Mouse (Mus musculus) 3134 (cell line): ENCODE results near the gene Veph1.

ENCODE experiments used
- DNase-seq: peaks from one replicate; pipeline ENCODE4 v3.0.0-alpha.2; 2011; ENCODE audit warnings: low spot score; ENCODE audit not compliant: insufficient read length; ENCODE audit errors: extremely low read depth

Veph1 gene

DNA sequence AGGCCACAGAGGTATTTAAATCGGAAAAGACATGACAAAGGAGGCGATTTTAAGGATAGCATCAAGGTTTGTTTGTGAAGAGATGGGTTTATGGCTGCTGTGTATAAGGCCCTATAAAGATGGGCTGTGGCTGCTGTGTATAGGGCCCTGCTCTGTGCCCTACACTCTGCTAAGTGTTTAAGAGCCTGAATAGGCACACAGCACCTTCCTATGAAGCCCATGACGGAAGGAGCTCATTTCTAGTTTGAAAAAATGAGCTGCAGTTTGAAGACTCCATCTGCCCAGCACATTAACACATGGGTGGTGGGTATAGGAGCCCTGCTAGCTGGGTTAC lies 194.1 kb downstream of the Veph1 start:
- DNase-seq = no peak

DNA sequence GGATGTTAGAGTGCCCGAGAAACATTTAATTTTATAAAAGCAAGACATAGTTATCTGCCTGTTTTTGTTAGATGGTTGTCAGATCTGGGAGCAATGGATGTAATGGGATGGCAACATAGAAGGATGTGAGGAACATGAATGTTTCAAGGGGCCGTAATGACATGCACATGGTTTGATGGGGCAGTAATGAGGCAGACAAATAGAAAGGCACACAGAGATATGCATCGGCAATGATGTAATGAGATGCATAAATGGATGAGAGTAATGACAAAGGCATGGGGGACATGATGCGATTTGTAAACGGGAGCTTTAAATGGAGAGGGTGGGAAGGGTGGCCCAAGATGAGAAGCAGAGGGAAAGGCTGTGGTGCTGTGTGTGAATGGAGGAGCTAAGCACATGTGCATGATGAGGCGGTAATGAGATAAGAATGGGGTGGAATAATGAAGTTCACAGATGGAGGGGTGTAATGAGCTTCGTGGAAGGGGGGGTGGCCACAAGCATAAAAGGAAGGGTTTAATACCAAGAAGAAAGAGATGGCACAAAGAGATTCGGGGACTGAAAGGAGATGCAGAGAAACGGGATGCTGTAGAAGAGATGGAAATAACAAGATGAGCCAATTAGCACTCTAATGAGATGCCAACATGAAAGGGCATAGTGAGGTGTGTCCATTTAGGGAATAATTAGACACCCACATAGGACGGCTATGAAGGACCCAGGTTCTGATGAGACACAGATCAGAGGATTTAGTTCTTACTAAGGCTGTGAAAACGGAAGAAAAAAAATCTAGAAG lies 194.6 kb downstream of the Veph1 start:
- no peak for DNase-seq

DNA sequence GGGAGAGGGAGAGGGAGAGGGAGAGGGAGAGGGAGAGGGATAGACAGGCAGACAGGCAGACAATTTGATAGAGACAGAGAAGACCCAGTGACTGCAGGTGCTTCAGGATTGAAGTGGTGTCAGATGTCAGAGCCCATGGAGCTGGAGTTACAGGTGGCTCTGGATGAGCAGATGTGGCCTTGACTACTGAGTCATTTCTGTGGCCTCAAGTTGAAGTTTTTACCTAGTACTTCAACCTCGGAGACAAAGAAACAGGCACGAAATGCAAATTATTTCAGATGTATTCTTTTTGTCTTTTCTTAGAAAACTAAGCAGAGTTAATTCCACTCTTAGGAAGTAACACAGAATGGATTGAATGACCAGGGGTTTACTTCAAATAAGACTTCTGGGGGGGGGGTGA lies 195.6 kb downstream of the Veph1 start:
- DNase-seq = no peak

DNA sequence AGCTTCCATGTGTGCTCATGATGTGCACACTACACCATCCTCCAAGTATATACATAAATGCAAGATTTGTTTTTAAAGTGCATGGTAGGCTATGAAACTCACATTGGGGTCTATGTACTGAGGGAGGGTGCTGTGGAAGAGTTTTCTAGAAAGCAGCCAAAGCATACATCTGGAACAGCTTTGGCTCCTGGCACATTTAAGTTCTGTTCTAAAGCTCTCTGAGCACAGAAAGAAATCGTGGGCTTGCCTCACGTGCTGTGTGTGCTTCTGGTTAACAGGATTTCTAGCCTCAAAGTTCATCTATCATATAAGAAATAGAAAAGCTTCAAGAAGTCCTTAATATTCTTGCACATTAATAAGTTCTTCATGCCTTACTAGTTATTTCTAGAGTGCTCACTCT lies 204.9 kb downstream of the Veph1 start:
- no peak for DNase-seq

DNA sequence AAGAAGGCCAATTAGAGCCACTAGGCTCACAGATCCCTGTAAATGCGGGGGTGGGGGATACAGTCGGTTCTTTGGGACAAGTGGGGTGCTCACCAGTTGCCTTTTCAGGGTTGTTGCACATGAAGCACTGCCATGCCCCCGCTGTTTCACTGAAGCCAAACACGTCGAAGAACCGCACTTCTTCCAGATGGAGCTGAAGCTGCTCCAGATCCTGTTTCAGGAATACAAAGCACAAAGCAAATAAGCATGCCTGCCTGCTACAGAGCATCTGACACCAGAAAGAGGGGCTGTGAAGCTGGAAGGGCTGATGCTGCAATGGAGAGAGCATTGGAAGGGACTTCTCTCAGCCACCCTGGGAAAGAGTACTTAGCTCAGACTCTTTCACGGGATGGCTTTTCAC lies 209.0 kb downstream of the Veph1 start:
- DNase-seq = no peak

DNA sequence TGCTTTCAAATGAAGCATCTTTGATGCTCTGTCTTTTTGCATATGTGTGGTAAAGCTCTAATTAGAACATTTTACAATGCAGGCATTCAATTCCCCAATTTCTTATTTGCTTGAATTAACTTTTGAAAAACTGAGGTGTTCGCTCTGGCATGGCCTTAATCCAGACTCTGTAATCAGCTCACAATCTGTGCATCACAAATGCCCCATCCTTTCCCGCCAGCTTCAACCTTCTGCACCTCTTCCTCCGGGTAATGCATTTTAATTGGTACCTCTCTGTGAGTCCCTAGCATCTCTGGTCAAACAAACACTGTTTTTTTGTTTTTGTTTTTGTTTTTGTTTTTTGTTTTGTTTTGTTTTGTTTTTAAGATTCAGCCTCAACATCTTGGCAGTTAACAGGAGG lies 212.8 kb downstream of the Veph1 start:
- no peak for DNase-seq

DNA sequence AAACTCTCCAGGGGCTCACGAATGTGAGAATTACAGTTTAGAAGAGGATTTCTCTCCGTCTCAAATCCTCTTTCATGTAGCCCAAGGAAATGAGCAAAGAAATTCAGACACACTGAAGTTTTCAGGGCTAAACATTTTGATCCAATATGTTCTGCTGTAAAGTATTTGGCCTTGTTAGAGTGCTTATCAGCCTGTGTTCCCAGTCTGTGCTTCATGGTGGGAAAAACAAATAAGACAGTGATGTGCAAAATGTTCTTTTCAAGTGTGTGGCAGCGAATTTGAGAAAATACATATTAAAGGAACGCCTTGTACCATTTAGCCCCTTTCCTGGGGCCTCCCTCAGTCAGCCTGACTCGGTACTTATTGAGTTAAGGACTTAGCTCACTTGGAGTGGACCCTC lies 213.2 kb downstream of the Veph1 start:
- no peak for DNase-seq

DNA sequence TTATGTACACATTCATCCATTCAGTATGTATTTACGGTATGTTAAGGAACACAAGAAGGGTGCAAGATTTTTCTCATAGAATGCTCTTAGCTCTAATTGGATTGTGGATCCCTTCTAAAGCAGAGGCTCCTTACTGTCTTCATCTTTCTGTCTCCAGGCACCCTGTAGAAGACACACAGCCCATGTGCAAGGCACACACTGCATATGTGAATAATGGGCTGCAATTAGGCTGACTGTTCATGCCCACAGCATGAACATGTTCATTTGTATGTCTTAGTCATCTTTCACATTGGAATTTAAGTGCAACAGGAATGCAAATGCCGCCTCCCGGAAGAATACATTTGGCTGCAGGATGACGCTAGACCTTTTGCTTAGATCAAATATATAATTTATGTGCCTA lies 213.7 kb downstream of the Veph1 start:
- no peak for DNase-seq

DNA sequence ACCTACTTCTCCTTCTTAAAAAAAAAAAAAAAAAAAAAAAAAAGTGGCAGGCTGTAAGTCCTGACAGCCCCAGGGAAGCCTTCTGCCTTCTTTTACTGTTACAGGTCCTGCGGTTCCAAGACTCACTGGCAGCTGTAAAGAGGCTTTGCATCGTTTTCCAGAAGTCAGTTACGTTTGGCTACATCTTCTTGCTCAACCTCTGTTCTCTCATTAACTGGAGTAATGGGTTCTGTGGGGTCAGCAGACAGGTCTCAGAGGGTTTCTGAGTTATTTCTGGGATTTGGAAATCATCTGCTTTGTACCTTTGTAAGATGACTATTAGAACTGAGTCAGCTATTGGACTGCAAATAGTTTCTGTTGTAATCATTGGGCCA lies 215.3 kb downstream of the Veph1 start:
- peak; percentile 61 for DNase-seq

DNA sequence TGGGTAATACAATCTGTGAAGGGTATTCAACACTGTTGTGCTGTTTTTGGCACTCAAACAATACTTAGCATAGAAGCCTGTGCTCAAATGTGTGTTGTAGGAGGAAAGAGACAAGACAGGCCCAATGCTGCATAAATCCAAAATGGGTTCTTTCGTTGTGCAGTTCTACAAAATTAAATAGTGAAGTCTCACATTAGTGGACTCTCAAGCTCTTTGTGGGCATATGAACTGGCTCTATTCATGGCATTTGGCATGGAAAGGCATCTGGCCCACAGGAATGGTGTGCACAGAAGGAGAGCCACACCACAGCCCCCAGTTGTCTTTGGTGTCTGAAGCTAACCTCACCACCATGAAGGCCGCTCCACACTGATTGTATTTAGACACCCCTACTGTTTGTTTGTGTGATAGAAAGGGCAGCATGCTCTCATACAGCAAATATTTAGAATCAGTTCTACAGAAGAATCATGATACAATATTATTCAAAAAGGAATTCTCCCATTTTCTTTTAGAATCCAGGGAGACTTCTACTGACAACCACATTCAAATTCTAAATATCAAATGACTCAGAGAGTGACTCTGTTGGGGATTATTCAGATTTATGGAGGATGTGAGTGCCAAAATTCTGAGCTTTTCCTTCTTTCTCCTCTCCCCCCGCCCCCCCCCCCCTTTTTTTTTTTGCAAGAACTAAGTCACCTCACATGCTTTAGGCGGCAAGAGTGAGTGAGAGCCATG lies 215.8 kb downstream of the Veph1 start:
- DNase-seq = peak; percentile 59

DNA sequence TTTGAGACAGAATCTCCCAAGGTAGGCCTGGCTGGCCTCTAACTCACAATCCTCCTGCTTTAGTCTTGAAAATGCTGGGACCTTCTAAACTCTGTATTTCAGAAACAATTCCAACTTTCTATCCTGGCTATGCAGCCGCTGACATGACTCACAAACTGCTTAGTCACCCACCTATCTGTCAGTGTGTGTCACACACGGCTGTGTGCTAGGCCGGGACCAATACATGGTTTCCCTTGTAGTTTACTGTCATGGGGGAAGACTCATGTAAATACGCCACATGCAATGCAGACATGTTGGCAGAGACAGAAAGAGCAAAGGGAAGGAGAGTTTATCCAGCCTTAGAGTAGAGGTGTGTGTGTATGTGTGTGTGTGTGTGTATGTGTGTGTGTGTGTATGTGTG lies 216.8 kb downstream of the Veph1 start:
- peak; percentile 71 for DNase-seq

DNA sequence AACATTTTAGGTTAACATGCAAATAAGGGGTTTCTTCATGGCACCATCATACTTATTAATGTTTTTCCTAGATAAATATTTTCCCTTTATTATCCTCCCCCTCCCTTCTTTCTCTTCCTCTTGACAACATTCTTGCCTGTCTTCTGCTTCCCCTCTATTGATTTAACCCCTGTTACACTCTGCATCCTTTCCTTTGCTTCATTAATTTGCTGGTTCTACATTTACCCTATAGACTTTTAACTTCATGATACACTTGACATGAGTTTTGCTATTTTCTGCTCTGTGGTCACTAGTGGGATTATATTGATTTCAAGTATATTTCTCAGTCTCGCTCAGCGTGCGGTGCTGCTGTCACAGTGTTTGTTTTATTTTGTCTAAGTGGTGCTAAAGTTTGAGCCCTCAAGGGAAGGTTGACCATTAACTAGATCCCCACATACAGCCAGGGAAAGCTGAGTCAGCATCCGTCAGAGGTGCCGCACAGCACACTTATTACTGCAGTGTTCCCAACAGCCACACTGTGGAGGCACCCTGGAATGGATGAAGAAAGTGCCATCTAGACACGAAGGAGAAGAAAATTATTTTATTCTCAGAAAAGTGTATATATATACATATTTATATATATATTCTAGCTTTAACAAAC lies 217.6 kb downstream of the Veph1 start:
- peak; percentile 15 for DNase-seq

DNA sequence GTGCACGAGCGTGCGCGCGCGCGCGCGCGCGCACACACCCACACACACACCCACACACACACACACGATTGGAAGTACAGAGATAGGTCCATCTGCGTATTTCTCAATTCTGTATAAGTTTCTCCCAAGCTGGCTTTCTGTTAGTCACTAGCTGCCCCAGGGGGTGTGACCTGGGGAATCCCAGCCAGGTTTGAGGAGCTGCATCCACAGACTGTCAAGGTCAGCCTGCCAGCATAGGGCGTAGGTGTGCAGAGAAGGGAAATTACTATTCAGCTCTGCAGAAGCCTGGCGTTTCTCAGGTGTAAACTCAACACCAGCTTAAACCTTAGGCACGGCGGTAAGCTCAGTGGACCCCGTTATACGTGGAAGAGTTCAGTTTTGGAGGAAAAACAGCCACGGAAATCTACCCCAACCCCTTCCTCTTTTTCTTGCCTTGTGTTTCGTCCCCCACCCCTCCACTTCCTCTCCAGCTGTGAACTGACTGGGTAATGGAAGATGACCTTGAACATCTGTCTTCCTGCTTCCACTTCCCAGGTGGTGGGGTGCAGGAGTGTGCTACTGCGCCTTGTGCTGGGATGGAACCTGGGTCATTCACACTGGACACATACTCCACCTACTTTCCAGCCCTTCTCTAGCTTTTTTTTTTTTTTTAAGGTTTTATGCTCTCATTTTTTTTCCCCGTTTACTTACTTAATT lies 218.5 kb downstream of the Veph1 start:
- DNase-seq = peak; percentile 61

DNA sequence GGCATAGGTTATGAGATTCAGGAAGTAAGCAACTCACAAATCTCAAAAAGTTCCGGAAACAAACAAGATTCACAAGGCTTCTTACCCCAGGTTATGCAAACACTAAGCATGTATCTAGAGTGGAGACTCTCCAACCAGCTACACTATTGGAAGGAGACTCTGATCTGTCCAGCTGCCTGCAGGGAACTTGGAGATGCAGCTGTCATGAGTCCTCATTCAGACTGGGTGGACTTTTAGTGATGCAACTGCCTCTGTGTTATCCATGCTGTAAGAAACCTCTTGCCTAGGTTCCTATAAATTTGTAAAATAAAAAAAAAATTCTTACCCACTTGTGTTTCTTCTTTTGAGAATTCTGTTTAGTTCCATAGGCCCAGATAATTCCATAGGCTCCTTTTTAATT lies 226.4 kb downstream of the Veph1 start:
- no peak for DNase-seq

DNA sequence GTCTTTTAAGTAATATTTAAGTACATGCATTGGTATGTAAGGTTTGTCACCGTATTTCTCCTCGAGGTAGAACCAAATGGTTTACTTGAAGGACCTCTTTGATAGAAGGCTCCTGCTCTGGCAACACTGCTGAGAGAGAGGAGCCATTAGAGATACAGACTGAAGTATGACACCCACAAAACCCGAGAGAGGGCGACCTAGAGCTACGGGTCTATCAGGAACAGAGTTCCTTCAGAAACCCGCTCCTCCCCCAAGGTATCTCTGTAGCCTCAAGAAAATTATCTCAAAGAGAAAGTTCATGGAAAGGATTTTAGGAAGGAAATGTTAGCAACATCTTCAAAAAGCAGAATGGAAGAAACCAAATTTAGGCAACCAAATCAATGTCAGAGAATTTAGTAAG lies 232.8 kb downstream of the Veph1 start:
- DNase-seq = no peak

DNA sequence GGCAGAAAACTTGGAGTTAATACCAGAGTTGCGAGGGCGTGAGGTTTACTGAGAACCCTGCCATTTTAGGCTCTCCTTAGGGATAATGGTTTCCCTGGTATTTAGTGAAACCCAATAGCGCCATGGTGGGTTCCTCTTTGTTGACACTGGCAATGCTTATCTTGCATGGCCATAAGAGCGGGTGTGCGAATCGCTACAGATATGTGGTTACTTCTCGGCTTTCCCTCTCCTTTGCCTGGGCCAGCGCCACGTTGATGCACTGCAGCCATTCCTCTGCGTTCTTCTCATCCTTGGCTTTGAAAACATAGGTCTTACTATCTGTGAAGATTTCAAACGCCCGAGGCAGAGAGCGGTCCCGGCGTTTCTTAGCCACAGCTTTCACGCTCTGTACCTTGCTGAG lies 239.7 kb downstream of the Veph1 start:
- DNase-seq = no peak

DNA sequence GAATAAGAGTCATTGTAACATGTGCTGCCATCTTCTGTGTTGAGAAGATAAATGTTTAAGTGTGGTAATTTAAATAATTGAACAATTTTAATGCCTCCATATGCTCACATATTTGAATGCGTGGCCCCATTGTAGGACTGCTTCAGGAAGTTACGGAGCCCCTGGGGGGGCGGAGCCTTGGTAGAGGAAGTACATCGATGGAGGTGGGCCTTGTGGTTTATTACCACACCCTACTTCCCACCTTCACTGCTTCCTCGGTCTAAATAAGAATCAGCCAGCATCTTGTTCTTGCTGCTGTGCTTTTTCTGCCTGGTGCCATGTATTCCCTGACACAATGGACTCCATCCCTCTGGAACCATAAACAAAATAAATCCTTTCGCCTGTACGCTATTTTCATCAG lies 241.0 kb downstream of the Veph1 start:
- no peak for DNase-seq

DNA sequence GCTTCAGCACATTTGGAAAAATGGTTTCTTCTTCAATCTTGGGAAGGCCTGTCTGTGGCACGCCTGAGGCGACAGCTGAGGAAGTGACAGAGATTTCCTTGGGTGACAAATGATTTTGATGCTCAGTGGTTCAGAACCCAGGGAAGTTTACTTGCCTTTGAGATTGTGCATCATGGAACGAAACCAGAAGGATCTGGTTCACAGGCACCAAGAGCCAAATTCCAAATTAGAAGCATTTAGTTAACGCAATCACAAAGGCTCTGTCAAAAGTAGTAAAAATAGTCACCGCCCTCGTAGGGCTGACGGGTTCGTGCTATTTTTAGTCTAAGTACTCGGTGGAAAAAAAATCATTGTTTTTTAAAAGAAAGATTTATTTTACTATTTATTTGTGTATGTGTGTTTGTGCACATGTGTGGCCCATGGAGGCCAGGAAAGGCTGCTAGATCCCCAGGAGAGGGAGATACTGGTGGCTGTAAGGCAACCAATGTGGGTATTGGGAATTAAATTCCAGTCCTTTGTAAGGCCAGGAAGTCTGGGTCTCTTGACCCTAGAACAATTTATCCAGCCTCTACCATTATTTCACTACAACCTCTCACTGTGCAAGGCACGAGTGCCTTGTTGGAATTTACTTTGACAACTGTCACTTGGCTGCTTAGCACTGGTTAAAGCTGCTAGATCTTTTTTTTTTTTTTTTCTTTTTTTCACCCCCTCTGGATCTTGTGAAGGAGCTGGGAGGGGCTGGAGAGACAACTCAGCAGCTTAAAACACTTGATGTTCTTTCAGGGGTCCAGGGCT lies 246.3 kb downstream of the Veph1 start:
- no peak for DNase-seq

DNA sequence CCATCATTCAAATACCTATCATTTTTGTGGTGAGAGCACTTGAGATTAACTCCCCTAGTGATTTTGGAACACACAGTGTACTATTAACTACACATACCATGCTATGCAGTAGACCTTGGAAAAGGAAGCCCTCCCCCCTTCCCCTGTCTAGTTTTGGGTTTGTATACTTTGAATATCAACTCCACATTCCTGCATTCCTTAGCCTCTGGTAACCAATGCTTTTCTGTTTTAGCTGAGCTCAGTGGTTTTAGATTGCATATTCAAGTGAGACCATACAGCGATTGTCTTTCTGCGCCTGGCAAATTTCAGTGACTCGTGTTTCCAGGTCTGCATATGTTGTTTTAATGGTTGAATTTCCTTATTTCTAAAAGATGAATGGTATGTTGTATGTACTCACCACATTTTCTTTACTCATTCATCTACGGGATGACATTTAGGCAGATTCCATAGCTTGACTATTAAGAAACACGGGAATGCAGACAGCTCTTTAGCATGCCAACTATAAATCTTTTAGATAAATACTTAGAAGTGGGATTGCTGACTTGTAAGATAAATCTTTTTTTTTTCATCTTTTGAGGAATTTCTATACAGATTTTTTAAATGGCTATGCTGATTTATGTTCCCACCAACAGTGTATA lies 255.7 kb downstream of the Veph1 start:
- DNase-seq = no peak

DNA sequence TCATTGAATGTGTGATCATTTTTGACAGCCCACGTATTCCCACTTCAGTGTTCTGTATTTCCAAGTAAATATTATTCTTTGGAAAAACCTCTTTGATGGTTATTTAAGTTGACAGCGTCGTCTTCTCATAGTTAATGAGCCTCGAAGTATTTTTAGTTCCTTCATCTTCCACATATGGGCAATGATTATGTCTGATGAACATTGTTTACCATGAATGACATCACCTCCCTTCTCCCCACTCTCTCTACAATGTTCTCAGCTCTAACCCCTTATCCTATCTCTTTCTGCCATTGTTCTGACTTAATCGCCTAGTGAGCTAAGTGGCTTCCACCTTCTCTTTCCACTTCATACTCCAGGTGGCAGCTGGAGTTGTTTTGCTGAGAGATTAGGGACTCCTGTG lies 261.4 kb downstream of the Veph1 start:
- DNase-seq = no peak
